Mouse (Mus musculus) myocyte (in vitro differentiated cells): ENCODE data around the gene E2f3.

Experiments
- CEBPB ChIP-seq: IDR thresholded peaks from 2 replicates; pipeline ENCODE4 v1.6.1; 2011; ENCODE audit warnings: mild to moderate bottlenecking, moderate library complexity; ENCODE audit not compliant: poor library complexity, insufficient read depth, severe bottlenecking
- E2F4 ChIP-seq: IDR thresholded peaks from one replicate; pipeline ENCODE4 v1.6.1; 2011; ENCODE audit warnings: mild to moderate bottlenecking, control low read depth, moderate library complexity; ENCODE audit not compliant: insufficient read depth
- MAX ChIP-seq: IDR thresholded peaks from one replicate; pipeline ENCODE4 v1.6.1; 2011; ENCODE audit warnings: low read depth, mild to moderate bottlenecking, control low read depth
- MYOD1 ChIP-seq, 3 experiments: IDR thresholded peaks; one replicate each; pipeline ENCODE4 v1.6.1; 2011; ENCODE audit warnings: control low read depth in 2 of 3, low read depth in 2 of 3, mild to moderate bottlenecking in 2 of 3, moderate library complexity in 1 of 3; ENCODE audit not compliant: insufficient read length in 2 of 3, control insufficient read depth in 1 of 3
- MYOG ChIP-seq, 3 experiments: IDR thresholded peaks; one replicate each; pipeline ENCODE4 v1.6.1; 2011; ENCODE audit warnings: control low read depth in 2 of 3, low read depth in 2 of 3, mild to moderate bottlenecking in 2 of 3; ENCODE audit not compliant: insufficient read length in 2 of 3, control insufficient read depth in 1 of 3, insufficient read depth in 1 of 3
- POLR2A ChIP-seq: IDR thresholded peaks from one replicate; pipeline ENCODE4 v1.6.1; 2011; ENCODE audit warnings: low read depth, mild to moderate bottlenecking, control low read depth, moderate library complexity; ENCODE audit not compliant: insufficient read length
- POLR2AphosphoS2 ChIP-seq: IDR thresholded peaks from one replicate; pipeline ENCODE4 v1.6.1; 2011; ENCODE audit warnings: low read depth, control low read depth; ENCODE audit not compliant: insufficient read length
- REST ChIP-seq: IDR thresholded peaks from one replicate; pipeline ENCODE4 v1.6.1; 2011; ENCODE audit warnings: mild to moderate bottlenecking, control low read depth, moderate library complexity; ENCODE audit not compliant: insufficient read depth, insufficient read length
- SRF ChIP-seq: IDR thresholded peaks from one replicate; pipeline ENCODE4 v1.6.1; 2011; ENCODE audit warnings: low read depth; ENCODE audit not compliant: control insufficient read depth, insufficient read length
- TCF12 ChIP-seq: IDR thresholded peaks from one replicate; pipeline ENCODE4 v1.6.1; 2011; ENCODE audit warnings: mild to moderate bottlenecking, control low read depth; ENCODE audit not compliant: poor library complexity, insufficient read depth, severe bottlenecking
- TCF3 ChIP-seq: IDR thresholded peaks from one replicate; pipeline ENCODE4 v1.6.1; 2011; ENCODE audit warnings: low read depth, control low read depth; ENCODE audit not compliant: insufficient read length
- USF1 ChIP-seq: IDR thresholded peaks from one replicate; pipeline ENCODE4 v1.6.1; 2011; ENCODE audit warnings: low read depth, mild to moderate bottlenecking, control low read depth, moderate library complexity

- TF ChIP-seq POLR2A (no peak), E2F4 (no peak), MAX (no peak), USF1 (no peak), POLR2AphosphoS2 (no peak), MYOD1 (IDR thresholded peaks at IDR 0.05; ENCODE audit: control insufficient read depth in 1 of 3, insufficient read length in 2 of 3, low read depth in 2 of 3) (no peak), TCF12 (no peak), TCF3 (no peak), SRF (no peak), CEBPB (no peak), REST (no peak), MYOG (IDR thresholded peaks at IDR 0.05; ENCODE audit: control insufficient read depth in 1 of 3, insufficient read depth in 1 of 3, insufficient read length in 2 of 3, low read depth in 2 of 3) (no peak)
Measured at GRCm38 (mm10) chr13:29943541-29944039, 42.3 kb downstream of the E2f3 start.
